Mouse (Mus musculus): Measurements from ENCODE around the gene Mt3. TPM values are rescaled to one million over a fixed set of nuclear protein-coding genes. Genes with fewer than 3 reads are reported as not detected.
A peak's percentile ranks its signal among the peaks of the same experiment; 100 is the strongest.
"Not testable (repeated sequence)": the region's sequence is repeated elsewhere in the genome, so short reads cannot be mapped to it uniquely, and the experiment has no call there.

Mt3 gene
- total RNA-seq (2021), result 100 to 1,000 TPM; 854 to 931 TPM

- intact Hi-C loops (cut with DNase I), result loop anchor here (2.0 kb wide), 1 partner anchor 54 kb away; the partner anchor contains the start of gene Bbs2
- DNase-seq (ENCODE audit: low spot score in 2 of 2), result peak; percentile 87 to 89
Measured at GRCm38 (mm10) chr8:94152513-94153300, at the start of gene Mt3. Gene Mt3 (plus strand): TSS chr8:94152607.

- intact Hi-C loops (cut with DNase I), result loop anchor here (5.0 kb wide), 2 partner anchors 63 to 93 kb away; no protein-coding TSS in a partner anchor
- peak; percentile 43 to 46 for DNase-seq (ENCODE audit: low spot score in 2 of 2)
Measured at GRCm38 (mm10) chr8:94104146-94104545, 48.3 kb upstream of the Mt3 start.

GRCm38 (mm10) chr8:94107871-94108270 is 44.5 kb upstream of the Mt3 start:
- intact Hi-C loops (cut with DNase I), result no loop called here
- DNase-seq (ENCODE audit: low spot score in 2 of 2), result no peak

GRCm38 (mm10) chr8:94109396-94109795 is 43.0 kb upstream of the Mt3 start:
- no peak for DNase-seq (ENCODE audit: low spot score in 2 of 2)
- intact Hi-C loops (cut with DNase I), result no loop called here

GRCm38 (mm10) chr8:94109835-94110234 is 42.6 kb upstream of the Mt3 start:
- intact Hi-C loops (cut with DNase I), result no loop called here
- no peak for DNase-seq (ENCODE audit: low spot score in 2 of 2)

- intact Hi-C loops (cut with DNase I), result no loop called here
- no peak for DNase-seq (ENCODE audit: low spot score in 2 of 2)
Measured at GRCm38 (mm10) chr8:94110526-94111177, 41.8 kb upstream of the Mt3 start.

GRCm38 (mm10) chr8:94113435-94113834 is 39.0 kb upstream of the Mt3 start:
- intact Hi-C loops (cut with DNase I), result no loop called here
- no peak for DNase-seq (ENCODE audit: low spot score in 2 of 2)

- intact Hi-C loops (cut with DNase I), result no loop called here
Measured at GRCm38 (mm10) chr8:94113972-94114371, 38.4 kb upstream of the Mt3 start.

GRCm38 (mm10) chr8:94118776-94119430 is 33.5 kb upstream of the Mt3 start:
- DNase-seq (ENCODE audit: low spot score in 2 of 2), result peak; percentile 45 to 48
- intact Hi-C loops (cut with DNase I), result no loop called here

More at GRCm38 (mm10) chr8:94113972-94114371, 38.4 kb upstream of the Mt3 start:
- no peak for DNase-seq (ENCODE audit: low spot score in 2 of 2)

GRCm38 (mm10) chr8:94121625-94122024 is 30.8 kb upstream of the Mt3 start:
- intact Hi-C loops (cut with DNase I), result no loop called here
- no peak for DNase-seq (ENCODE audit: low spot score in 2 of 2)

GRCm38 (mm10) chr8:94122711-94123468 is 29.5 kb upstream of the Mt3 start:
- no peak for DNase-seq (ENCODE audit: low spot score in 2 of 2)
- intact Hi-C loops (cut with DNase I), result no loop called here

- DNase-seq (ENCODE audit: low spot score in 2 of 2), result no peak
- intact Hi-C loops (cut with DNase I), result no loop called here
Measured at GRCm38 (mm10) chr8:94127711-94128110, 24.7 kb upstream of the Mt3 start.

GRCm38 (mm10) chr8:94129133-94129789 is 23.1 kb upstream of the Mt3 start:
- intact Hi-C loops (cut with DNase I), result no loop called here
- DNase-seq (ENCODE audit: low spot score in 2 of 2), result no peak

GRCm38 (mm10) chr8:94130126-94130525 is 22.3 kb upstream of the Mt3 start:
- intact Hi-C loops (cut with DNase I), result no loop called here
- DNase-seq (ENCODE audit: low spot score in 2 of 2), result no peak

GRCm38 (mm10) chr8:94132096-94132495 is 20.3 kb upstream of the Mt3 start:
- intact Hi-C loops (cut with DNase I), result no loop called here
- no peak for DNase-seq (ENCODE audit: low spot score in 2 of 2)

- intact Hi-C loops (cut with DNase I); DNase-seq (ENCODE audit: low spot score in 2 of 2): not testable (repeated sequence)
Measured at GRCm38 (mm10) chr8:94134601-94135000, 17.8 kb upstream of the Mt3 start.

- intact Hi-C loops (cut with DNase I), result no loop called here
- no peak for DNase-seq (ENCODE audit: low spot score in 2 of 2)
Measured at GRCm38 (mm10) chr8:94135556-94135955, 16.9 kb upstream of the Mt3 start.

- no peak for DNase-seq (ENCODE audit: low spot score in 2 of 2)
- intact Hi-C loops (cut with DNase I), result no loop called here
Measured at GRCm38 (mm10) chr8:94136192-94136591, 16.2 kb upstream of the Mt3 start.

- intact Hi-C loops (cut with DNase I), result no loop called here
- no peak for DNase-seq (ENCODE audit: low spot score in 2 of 2)
Measured at GRCm38 (mm10) chr8:94136933-94137332, 15.5 kb upstream of the Mt3 start, which contains the start of gene Mt4. Gene Mt4 (plus strand): TSS chr8:94137197.

All from left cerebral cortex, postnatal 36 days (tissue).